Mouse (Mus musculus) urinary bladder, postnatal 4 days (tissue): ENCODE measurements around the gene Serpinb2.

Source experiments
- DNase-seq, 2 experiments: peaks; one replicate each; pipeline ENCODE4 v3.0.0; 2021 to 2022; ENCODE audit warnings: low spot score in 2 of 2

Serpinb2 gene

DNA sequence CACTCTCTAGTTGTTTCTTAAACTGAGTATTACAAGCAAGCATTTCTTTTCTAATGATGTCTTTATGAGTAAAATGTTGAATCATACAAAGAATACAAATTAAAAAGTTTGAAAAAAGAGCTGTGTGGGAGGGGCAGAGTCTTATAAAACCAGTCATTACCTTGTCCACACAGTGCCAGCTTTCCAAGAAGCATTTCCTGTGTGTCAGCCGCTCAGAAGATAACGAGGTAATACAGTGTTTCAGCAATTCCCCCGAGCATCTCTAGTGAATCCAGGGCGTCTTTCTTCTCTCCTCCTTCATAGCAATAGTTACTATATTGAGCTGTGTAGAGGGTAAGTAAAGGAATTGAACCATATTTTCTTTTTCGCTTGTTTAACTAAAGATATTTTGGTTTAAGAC lies at the start of gene Serpinb2:
TSS of gene Serpinb2 (plus strand) at position 172 of the 400 bp plus-strand sequence.
- DNase-seq = no peak

DNA sequence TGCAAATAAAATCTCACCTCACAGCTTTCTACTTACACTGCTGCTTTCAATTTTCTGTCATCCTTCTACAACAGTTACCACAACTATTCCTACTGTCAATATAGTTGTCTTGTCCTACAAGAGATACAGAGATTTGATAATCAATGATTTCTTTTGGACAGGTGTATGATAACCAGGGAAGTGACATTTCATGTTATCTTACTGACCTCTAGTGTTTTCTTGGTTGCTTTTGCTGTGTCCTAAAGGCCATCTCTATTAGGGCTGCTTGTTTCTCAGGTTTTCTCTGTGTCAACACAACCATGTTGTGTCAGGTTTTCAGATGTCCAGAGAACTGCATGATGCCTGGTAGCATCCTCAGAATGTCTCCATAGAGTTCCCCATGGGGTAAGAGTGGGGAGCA lies 31.3 kb upstream of the Serpinb2 start:
- no peak for DNase-seq

GRCm38 (mm10) chr1:107481452-107481851 lies 29.8 kb upstream of the Serpinb2 start:
- peak; percentile 32 to 75 for DNase-seq

GRCm38 (mm10) chr1:107489577-107489976 lies 21.6 kb upstream of the Serpinb2 start:
- DNase-seq = no peak

DNA sequence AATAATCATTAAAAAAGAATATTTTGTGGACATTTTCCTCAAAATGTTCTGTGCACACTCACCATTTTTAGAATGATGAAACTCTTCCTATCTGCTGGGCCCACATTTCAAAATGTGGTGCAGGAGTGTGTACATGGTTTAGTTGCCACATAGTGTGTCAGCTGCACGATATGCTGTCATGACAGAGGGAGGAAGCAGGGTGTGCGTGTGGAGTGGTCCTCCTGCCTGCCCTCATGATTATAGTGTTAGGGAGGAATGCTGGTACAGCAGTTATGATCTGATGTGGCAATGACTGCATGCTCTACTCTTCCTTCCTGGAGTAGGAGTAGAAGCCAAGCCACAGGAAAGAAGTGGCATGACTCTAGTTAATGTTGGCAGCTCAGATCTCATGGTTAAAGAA lies 14.4 kb upstream of the Serpinb2 start:
- DNase-seq = no peak

GRCm38 (mm10) chr1:107502025-107502424 lies 9.2 kb upstream of the Serpinb2 start:
- no peak for DNase-seq

DNA sequence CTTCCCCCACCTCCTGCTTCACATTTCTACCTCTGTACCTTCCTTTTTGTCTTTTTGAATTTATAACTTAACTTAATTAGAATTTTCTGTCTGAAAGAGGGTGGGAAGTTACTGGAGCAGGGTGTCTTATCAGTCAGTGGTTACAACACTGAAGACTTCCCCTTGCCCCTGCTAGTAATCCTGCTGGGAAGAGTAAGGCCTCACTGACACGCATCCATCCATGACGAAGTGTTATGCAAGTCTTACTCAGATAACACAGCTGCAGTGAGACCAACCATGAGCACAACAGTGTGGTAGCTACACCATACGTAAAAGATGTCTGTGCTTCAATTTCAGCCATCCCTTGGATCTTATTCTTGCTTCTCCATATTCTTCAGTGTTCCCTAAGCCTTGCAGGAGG lies 7.9 kb upstream of the Serpinb2 start:
- DNase-seq = no peak

- DNase-seq = no peak
Observed at GRCm38 (mm10) chr1:107505898-107506562, 5.2 kb upstream of the Serpinb2 start.

- DNase-seq = no peak
Observed at GRCm38 (mm10) chr1:107512194-107513138, 1.2 kb downstream of the Serpinb2 start.

DNA sequence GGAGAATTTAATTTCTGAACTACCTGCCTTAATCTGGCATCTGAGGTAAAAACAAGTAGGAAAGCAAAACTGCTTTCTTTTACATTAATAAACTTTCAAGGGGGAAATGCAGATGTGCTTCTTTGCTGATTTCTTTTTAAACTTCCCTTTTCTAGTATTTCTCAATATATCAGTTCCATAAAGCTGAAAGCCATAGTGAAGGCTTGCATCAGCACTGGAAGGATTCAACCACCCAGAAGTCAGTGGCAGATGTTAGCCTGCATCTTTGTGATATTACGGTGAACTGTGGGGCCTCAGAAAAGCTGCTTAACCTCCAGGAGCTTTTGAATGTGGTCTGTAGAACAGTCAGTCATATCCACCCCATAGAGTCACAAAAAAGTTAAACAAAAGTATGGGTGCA lies 2.3 kb downstream of the Serpinb2 start:
- DNase-seq = no peak

DNA sequence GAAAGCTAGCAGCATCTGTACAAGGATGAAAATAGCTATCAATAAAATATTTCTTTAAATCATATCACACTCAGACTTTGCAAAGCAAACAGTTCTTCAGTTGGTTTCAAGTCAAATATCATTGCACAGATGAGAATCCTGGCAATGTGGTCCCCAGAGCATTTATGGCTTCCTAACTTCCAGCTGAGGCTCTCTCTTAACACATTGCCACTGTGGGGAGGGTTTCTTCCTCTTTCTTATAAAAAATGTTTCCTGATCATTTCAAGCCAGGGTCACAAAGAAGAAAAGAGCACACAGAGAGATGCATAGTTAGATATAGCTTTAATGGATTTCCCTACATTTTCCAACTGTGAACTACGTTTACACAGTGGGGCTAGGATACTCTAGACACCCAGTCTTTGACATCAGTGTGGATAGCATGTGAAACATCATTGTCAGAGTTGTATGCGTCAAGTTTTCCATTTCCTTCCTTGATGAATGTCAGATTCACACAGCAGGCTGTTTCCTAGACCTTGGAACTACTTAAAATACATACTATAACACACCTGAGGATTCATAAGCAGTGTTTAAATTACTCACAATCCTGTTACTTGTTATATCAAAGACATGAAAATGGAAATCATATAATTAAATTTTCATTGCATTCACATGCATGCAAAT lies 4.7 kb downstream of the Serpinb2 start:
- DNase-seq = no peak

GRCm38 (mm10) chr1:107525592-107525991 lies 14.4 kb downstream of the Serpinb2 start:
- no peak for DNase-seq

DNA sequence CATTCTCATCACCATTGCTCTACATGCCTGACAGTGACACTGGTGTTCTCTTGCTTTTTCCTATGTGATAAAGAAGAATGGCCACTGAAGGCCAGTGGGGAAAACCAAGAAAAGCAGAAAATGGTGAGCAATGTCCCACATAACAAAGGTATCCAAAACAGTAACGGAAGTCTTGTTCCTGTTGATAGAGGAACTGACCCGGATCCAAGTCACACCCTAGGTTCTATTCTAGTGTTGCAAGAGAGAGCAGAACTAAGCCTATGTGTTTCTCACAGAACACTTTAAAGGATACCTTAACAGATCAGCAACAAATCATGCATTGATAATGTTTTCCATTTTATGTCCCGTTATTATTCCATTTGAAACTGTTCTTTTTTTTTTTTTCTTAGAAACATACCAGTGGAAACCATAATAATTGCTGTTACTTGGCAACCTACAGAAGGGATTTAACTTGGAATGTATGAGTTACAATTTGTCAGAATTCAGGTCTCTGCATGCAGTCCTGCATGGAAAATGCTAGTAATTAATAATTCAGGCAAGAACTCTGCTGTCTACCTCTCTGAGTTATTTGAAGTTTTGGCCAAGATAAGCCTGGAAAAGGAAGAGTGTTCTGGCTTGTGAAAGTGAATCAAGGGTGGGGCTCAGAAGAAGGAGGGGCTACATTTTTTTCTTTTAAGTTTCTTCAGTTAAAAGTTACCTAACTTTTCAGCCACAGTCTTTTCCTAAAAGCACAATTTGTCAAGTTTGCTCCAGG lies 17.3 kb downstream of the Serpinb2 start:
- no peak for DNase-seq

DNA sequence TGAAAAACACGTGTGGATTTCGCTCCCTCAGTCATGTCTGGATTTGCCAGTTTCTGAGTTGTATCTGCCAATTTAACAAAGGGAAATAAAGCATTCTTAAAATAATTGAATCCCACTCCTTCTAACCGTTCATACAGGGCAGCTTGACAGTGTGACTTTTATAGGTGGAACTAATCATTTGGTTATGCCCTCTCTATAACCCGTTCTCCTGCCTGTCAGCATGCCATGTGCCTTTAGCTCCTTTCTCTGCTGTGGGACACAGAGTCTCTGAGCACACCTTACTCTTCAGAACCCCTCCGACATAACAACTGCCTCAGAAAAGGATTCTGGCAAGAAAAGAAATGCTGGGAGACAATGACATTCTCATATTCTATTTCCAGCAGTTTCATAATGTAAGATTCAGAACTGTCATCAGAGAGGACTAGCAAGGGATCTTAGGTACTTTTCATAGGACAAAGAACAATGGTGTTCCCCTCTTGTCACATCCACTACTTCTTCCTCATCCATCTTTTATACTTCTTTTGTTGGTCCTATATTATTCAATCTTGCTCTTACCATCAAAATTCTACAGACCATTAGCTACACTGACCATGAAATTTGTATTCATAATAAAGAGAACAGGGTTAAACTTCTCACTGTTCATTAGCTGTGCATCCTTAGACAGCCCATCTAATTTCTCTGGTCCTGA lies 18.3 kb downstream of the Serpinb2 start:
- DNase-seq = no peak

GRCm38 (mm10) chr1:107533736-107534135 lies 22.5 kb downstream of the Serpinb2 start:
- no peak for DNase-seq

DNA sequence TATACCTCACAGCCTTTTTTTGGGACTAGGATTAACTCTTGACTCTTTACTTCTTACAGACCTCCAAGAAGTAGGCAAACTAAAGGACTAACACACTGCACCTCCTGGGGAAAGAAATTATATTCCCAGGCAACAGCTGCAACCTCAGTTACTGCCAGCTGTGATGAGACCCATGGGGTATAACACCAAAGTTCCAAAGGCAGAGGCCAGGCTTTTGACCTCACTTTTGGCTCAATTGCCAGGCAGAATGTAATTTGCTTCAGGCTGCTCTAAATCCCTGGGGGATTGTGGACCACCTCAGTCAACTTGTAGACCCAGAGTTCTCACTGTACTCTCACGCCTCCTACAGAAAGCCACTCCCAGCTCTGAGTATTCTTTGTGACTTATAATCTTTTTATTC lies 26.2 kb downstream of the Serpinb2 start:
- DNase-seq = no peak

- no peak for DNase-seq
Observed at GRCm38 (mm10) chr1:107559494-107559893, 48.3 kb downstream of the Serpinb2 start.

DNA sequence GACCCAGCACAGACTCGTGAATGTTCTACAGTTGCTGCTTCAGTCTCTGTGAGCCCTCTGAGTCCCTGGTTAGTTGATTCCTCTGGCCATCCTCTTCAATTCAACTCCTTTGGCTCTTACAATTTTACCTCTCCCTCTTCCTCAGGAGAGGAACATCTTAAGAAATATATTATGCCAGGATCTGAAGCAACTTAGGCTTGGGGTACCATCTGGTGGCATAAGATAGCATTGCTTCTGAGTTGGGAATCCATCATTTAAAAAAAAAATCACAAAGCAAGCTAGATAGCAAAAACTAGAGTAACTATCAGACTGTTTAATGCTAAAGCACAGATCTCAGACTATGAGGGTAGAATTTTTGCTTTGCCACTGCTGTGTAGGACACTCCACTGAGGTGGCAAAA lies 50.9 kb downstream of the Serpinb2 start:
- no peak for DNase-seq

- DNase-seq = no peak
Observed at GRCm38 (mm10) chr1:107565644-107566043, 54.4 kb downstream of the Serpinb2 start.

DNA sequence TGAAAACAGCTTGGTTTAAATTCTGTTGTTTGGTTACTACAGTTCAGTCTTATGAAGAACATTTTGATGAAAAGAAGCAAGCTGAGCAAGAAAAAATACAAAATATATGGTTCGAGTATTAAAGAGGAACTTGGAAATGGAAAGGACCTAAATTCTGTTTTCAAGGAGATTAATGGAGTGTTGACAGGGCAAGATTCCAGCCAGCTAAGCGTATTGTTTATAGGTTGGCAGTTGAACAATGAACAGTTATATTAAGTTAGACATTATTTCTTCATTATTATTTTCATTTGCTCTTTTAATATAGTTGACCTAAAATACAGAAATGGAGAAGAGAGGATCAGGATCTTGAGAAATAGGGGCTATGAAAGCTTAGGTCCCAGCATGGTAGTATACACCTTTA lies 64.9 kb downstream of the Serpinb2 start:
- no peak for DNase-seq

DNA sequence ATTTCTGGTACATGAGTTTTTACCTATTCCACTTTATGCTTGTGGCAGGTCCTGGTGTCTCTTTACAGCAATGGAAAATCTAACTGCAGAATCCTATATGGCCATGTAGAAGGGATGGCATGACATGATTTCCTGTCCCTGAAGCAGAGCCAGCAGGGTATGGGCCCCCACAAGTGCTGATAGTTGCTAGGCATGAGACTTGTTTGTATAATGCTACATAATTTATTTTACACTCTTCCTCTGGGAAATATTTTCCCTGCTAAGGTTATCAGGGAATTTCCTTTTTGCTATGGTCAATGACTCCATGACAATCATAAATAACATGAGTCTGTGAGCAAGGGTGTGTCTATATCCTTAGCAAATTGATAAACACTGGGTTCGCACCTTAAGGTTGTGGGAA lies 66.3 kb downstream of the Serpinb2 start:
- DNase-seq = no peak
